Comparison of ENCODE assay signal across 25 mouse cellular contexts in genomic region chr4:140171917-140172316, GRCm38 (mm10).
DNase-seq lines count a peak whose midpoint lies in the region; ATAC-seq and TF ChIP-seq lines count a peak whose summit lies in the region.
"Had no signal": no experiment of that assay in that cellular context is flagged by ENCODE, and none has a peak within 500 bp of the region (broad histone marks: within the 10 kb centered on the region; RNA-seq: fewer than 3 reads in every experiment).

No protein-coding gene starts in this region.

- no peaks in the 10 kb centered on the region for H3K79me2 ChIP-seq in myocyte (ENCODE audit: control insufficient read depth, insufficient read depth)

- H3K36me3 ChIP-seq in neural tube, embryonic 15.5 days, result no peaks in the 10 kb centered on the region
- H3K36me3 ChIP-seq in myocyte (ENCODE audit: control insufficient read depth, insufficient read depth), result no peaks in the 10 kb centered on the region
- H3K36me3 ChIP-seq: embryonic facial prominence, embryonic 13.5 days; embryonic facial prominence, embryonic 15.5 days; forebrain, embryonic 10.5 days; forebrain, embryonic 12.5 days; G1E had no signal

- peak overlapping the region; percentile 34; the same call in 1 of the 2 replicates for H3K27ac ChIP-seq in cerebellum, adult 2 months (ENCODE audit: insufficient read depth, low read length)
- H3K27ac ChIP-seq in neural tube, embryonic 15.5 days (replicated peaks), result peak overlapping the region; percentile 19; the same call in 1 of the 2 replicates
- H3K27ac ChIP-seq: embryonic facial prominence, embryonic 13.5 days; embryonic facial prominence, embryonic 15.5 days; forebrain, embryonic 12.5 days had no signal

- no peak overlapping the region for H3K9ac ChIP-seq in neural tube, embryonic 15.5 days (replicated peaks)
- H3K9ac ChIP-seq: embryonic facial prominence, embryonic 13.5 days; embryonic facial prominence, embryonic 15.5 days; forebrain, embryonic 12.5 days had no signal

- no peak for TF ChIP-seq CTCF in cerebellum, adult 2 months (IDR thresholded peaks at IDR 0.05; ENCODE audit: borderline replicate concordance, insufficient read depth, low read depth, low read length)

- no peak overlapping the region for H3ac ChIP-seq in myocyte (ENCODE audit: control insufficient read depth, insufficient read length)

- no peaks in the 10 kb centered on the region for H3K9me3 ChIP-seq in neural tube, embryonic 15.5 days (replicated peaks)
- H3K9me3 ChIP-seq: embryonic facial prominence, embryonic 13.5 days; embryonic facial prominence, embryonic 15.5 days; forebrain, embryonic 10.5 days; forebrain, embryonic 12.5 days had no signal

- DNase-seq in cerebellum, adult 2 months, result peak in 1 of 2 experiments; percentile 50
- no peak for DNase-seq in cerebellum, adult 11 months
- peak; percentile 26 for DNase-seq in lung, postnatal 36 days
- DNase-seq in lung, postnatal 25 days (ENCODE audit: low spot score), result no peak
- no peak for DNase-seq in neural tube, embryonic 10.5 days (ENCODE audit: extremely low spot score, low spot score)
- no peak for DNase-seq in testis, postnatal 10 days (ENCODE audit: low spot score)
- DNase-seq: adrenal gland, adult 2 months; adrenal gland, postnatal 14 days; adrenal gland, postnatal 36 days; B cell, adult 2 months; cerebellum, adult 11-12 months; cerebellum, adult 8-10 months; cerebellum, postnatal 10 days; embryo, embryonic 11 days had no signal

- no peak overlapping the region for H3K4me2 ChIP-seq in neural tube, embryonic 15.5 days
- H3K4me2 ChIP-seq in myocyte (ENCODE audit: low read depth), result no peak overlapping the region
- H3K4me2 ChIP-seq: embryonic facial prominence, embryonic 13.5 days; embryonic facial prominence, embryonic 15.5 days; forebrain, embryonic 12.5 days had no signal

- no peak for TF ChIP-seq POLR2A in cerebellum, adult 2 months (IDR thresholded peaks at IDR 0.05; ENCODE audit: borderline replicate concordance, insufficient read depth, low read length)
- no peak for TF ChIP-seq POLR2A in myocyte (IDR thresholded peaks at IDR 0.05; ENCODE audit: insufficient read length, low read depth)

- H3K4me1 ChIP-seq in cerebellum, adult 2 months (ENCODE audit: control insufficient read depth, insufficient read depth, low read length), result peaks cover 47% of the 10 kb centered on the region
- H3K4me1 ChIP-seq in neural tube, embryonic 15.5 days, result peaks cover 28% of the 10 kb centered on the region
- H3K4me1 ChIP-seq: embryonic facial prominence, embryonic 13.5 days; embryonic facial prominence, embryonic 15.5 days had no signal

- no peak overlapping the region for H3K4me3 ChIP-seq in cerebellum, adult 2 months (replicated peaks; ENCODE audit: insufficient read depth, low read depth, low read length)
- no peak overlapping the region for H3K4me3 ChIP-seq in neural tube, embryonic 15.5 days (replicated peaks)
- no peak overlapping the region for H3K4me3 ChIP-seq in myocyte
- H3K4me3 ChIP-seq: embryonic facial prominence, embryonic 13.5 days; embryonic facial prominence, embryonic 15.5 days; erythroblast, embryonic 14.5 days; forebrain, embryonic 10.5 days; forebrain, embryonic 12.5 days had no signal

- WGBS in cerebellum, adult 2 months, result 12% methylated on average over 1 of the region's 1 CpGs
- 74% methylated on average over 1 of the region's 1 CpGs for WGBS in neural tube, embryonic 15.5 days

- no peaks in the 10 kb centered on the region for H3K27me3 ChIP-seq in cerebellum, adult 2 months (ENCODE audit: control insufficient read depth, insufficient read depth, low read length)
- H3K27me3 ChIP-seq in neural tube, embryonic 15.5 days (replicated peaks), result no peaks in the 10 kb centered on the region
- no peaks in the 10 kb centered on the region for H3K27me3 ChIP-seq in myocyte (ENCODE audit: control insufficient read depth, insufficient read depth, insufficient read length)
- H3K27me3 ChIP-seq: embryonic facial prominence, embryonic 15.5 days had no signal

- ATAC-seq in neural tube, embryonic 15.5 days (ENCODE audit: low FRiP score), result no peak
- ATAC-seq: CD4-positive, CD25-positive, alpha-beta regulatory T cell, adult 4 months; forebrain, embryonic 14.5 days; forebrain, embryonic 16.5 days had no signal

TF ChIP-seq in myocyte, 11 proteins besides CTCF, POLR2A, EP300 and RAD21:
- TF ChIP-seq E2F4 (IDR thresholded peaks at IDR 0.05; ENCODE audit: insufficient read depth), result no peak
- no peak for TF ChIP-seq TCF12 (IDR thresholded peaks at IDR 0.05; ENCODE audit: insufficient read depth, poor library complexity, severe bottlenecking)
- no peak for TF ChIP-seq REST (IDR thresholded peaks at IDR 0.05; ENCODE audit: insufficient read depth, insufficient read length)
- no peak for TF ChIP-seq POLR2AphosphoS2 (IDR thresholded peaks at IDR 0.05; ENCODE audit: insufficient read length, low read depth)
- TF ChIP-seq CEBPB (IDR thresholded peaks at IDR 0.05; ENCODE audit: insufficient read depth, poor library complexity, severe bottlenecking), result peak; percentile 48; the same call in 1 of the 2 replicates
- TF ChIP-seq MAX (IDR thresholded peaks at IDR 0.05; ENCODE audit: low read depth), result no peak
- TF ChIP-seq MYOD1 (IDR thresholded peaks at IDR 0.05; ENCODE audit: control insufficient read depth in 1 of 3, insufficient read length in 2 of 3, low read depth in 2 of 3), result no peak
- TF ChIP-seq MYOG (IDR thresholded peaks at IDR 0.05; ENCODE audit: control insufficient read depth in 1 of 3, insufficient read depth in 1 of 3, insufficient read length in 2 of 3, low read depth in 2 of 3), result no peak
TF ChIP-seq in myocyte: peak in this region for 1.
